Mouse (Mus musculus): Measurements from ENCODE around the gene Mtrex. TPM values are rescaled to one million over a fixed set of nuclear protein-coding genes. Genes with fewer than 3 reads are reported as not detected.

Gene Mtrex
- polyA plus RNA-seq, 1 experiment from 2014 or later, result 90.0 TPM

- WGBS, result 86% methylated on average over 9 of the region's 9 CpGs
- H3K9ac ChIP-seq, result no peak overlapping the region
- ATAC-seq (ENCODE audit: low FRiP score), result no peak
- H3K27me3 ChIP-seq, result no peaks in the 10 kb centered on the region
- H3K27ac ChIP-seq, result no peak overlapping the region
- no peaks in the 10 kb centered on the region for H3K36me3 ChIP-seq (replicated peaks)
- peaks cover 17% of the 10 kb centered on the region for H3K4me1 ChIP-seq
- H3K4me2 ChIP-seq, result no peak overlapping the region
- no peaks in the 10 kb centered on the region for H3K9me3 ChIP-seq
- H3K4me3 ChIP-seq (replicated peaks), result no peak overlapping the region
These were observed 89.5 kb downstream of the Mtrex start for GRCm38 (mm10) chr13:112837621-112838155.

- WGBS, result 90% methylated on average over 2 of the region's 2 CpGs
- no peaks in the 10 kb centered on the region for H3K9me3 ChIP-seq
- H3K27ac ChIP-seq, result no peak overlapping the region
- ATAC-seq (ENCODE audit: low FRiP score), result no peak
- H3K4me1 ChIP-seq, result peaks cover 17% of the 10 kb centered on the region
- H3K27me3 ChIP-seq, result no peaks in the 10 kb centered on the region
- no peaks in the 10 kb centered on the region for H3K36me3 ChIP-seq (replicated peaks)
- no peak overlapping the region for H3K9ac ChIP-seq
- H3K4me2 ChIP-seq, result no peak overlapping the region
- no peak overlapping the region for H3K4me3 ChIP-seq (replicated peaks)
These were observed 90.2 kb downstream of the Mtrex start for GRCm38 (mm10) chr13:112836951-112837350.

- Histone ChIP-seq H3K9ac (no peak overlapping the region), H3K4me3 (replicated peaks) (no peak overlapping the region), H3K9me3 (no peaks in the 10 kb centered on the region), H3K27ac (no peak overlapping the region), H3K4me1 (peaks cover 17% of the 10 kb centered on the region), H3K27me3 (no peaks in the 10 kb centered on the region), H3K36me3 (replicated peaks) (no peaks in the 10 kb centered on the region), H3K4me2 (no peak overlapping the region)
- 36% methylated on average over 12 of the region's 12 CpGs for WGBS
- peak; percentile 36; the same call in 1 of the 2 replicates for ATAC-seq (ENCODE audit: low FRiP score)
These were observed 92.1 kb downstream of the Mtrex start for GRCm38 (mm10) chr13:112835113-112835512.

- H3K4me2 ChIP-seq, result no peak overlapping the region
- H3K9ac ChIP-seq, result no peak overlapping the region
- no peaks in the 10 kb centered on the region for H3K36me3 ChIP-seq (replicated peaks)
- H3K4me3 ChIP-seq (replicated peaks), result no peak overlapping the region
- ATAC-seq (ENCODE audit: low FRiP score), result no peak
- peaks cover 17% of the 10 kb centered on the region for H3K4me1 ChIP-seq
- 72% methylated on average over 3 of the region's 3 CpGs for WGBS
- no peak overlapping the region for H3K27ac ChIP-seq
- no peaks in the 10 kb centered on the region for H3K27me3 ChIP-seq
- H3K9me3 ChIP-seq, result no peaks in the 10 kb centered on the region
These were observed 93.3 kb downstream of the Mtrex start for GRCm38 (mm10) chr13:112833895-112834263.

- H3K27me3 ChIP-seq, result no peaks in the 10 kb centered on the region
- no peak overlapping the region for H3K9ac ChIP-seq
- peaks cover 17% of the 10 kb centered on the region for H3K4me1 ChIP-seq
- H3K4me3 ChIP-seq (replicated peaks), result no peak overlapping the region
- H3K9me3 ChIP-seq, result no peaks in the 10 kb centered on the region
- no peak overlapping the region for H3K4me2 ChIP-seq
- no peak overlapping the region for H3K27ac ChIP-seq
- 50% methylated on average over 20 of the region's 20 CpGs for WGBS
- H3K36me3 ChIP-seq (replicated peaks), result no peaks in the 10 kb centered on the region
- peak; percentile 20; the same call in 1 of the 2 replicates for ATAC-seq (ENCODE audit: low FRiP score)
These were observed 93.8 kb downstream of the Mtrex start for GRCm38 (mm10) chr13:112833253-112833894.

- H3K9me3 ChIP-seq, result no peaks in the 10 kb centered on the region
- no peak overlapping the region for H3K9ac ChIP-seq
- no peaks in the 10 kb centered on the region for H3K36me3 ChIP-seq (replicated peaks)
- H3K4me3 ChIP-seq (replicated peaks), result no peak overlapping the region
- H3K4me2 ChIP-seq, result no peak overlapping the region
- H3K27me3 ChIP-seq, result no peaks in the 10 kb centered on the region
- no peak for ATAC-seq (ENCODE audit: low FRiP score)
- H3K4me1 ChIP-seq, result peaks cover 17% of the 10 kb centered on the region
- H3K27ac ChIP-seq, result no peak overlapping the region
- WGBS, result 60% methylated on average over 2 of the region's 2 CpGs
These were observed 94.6 kb downstream of the Mtrex start for GRCm38 (mm10) chr13:112832589-112832988.

GRCm38 (mm10) chr13:112829619-112830018, 97.6 kb downstream of the Mtrex start:
- no peak for ATAC-seq (ENCODE audit: low FRiP score)

GRCm38 (mm10) chr13:112825479-112825878, 101.7 kb downstream of the Mtrex start:
- Histone ChIP-seq H3K27ac (no peak overlapping the region), H3K4me2 (no peak overlapping the region), H3K9ac (no peak overlapping the region), H3K9me3 (no peaks in the 10 kb centered on the region), H3K36me3 (replicated peaks) (no peaks in the 10 kb centered on the region), H3K27me3 (no peaks in the 10 kb centered on the region), H3K4me1 (no peaks in the 10 kb centered on the region), H3K4me3 (replicated peaks) (no peak overlapping the region)
- WGBS, result 71% methylated on average over 6 of the region's 6 CpGs
- ATAC-seq (ENCODE audit: low FRiP score), result no peak

More at GRCm38 (mm10) chr13:112829619-112830018, 97.6 kb downstream of the Mtrex start:
- 89% methylated on average over 2 of the region's 2 CpGs for WGBS
- Histone ChIP-seq H3K27me3 (no peaks in the 10 kb centered on the region), H3K4me2 (no peak overlapping the region), H3K9ac (no peak overlapping the region), H3K36me3 (replicated peaks) (no peaks in the 10 kb centered on the region), H3K4me3 (replicated peaks) (no peak overlapping the region), H3K27ac (no peak overlapping the region), H3K4me1 (peaks cover 11% of the 10 kb centered on the region; the same call in 1 of the 2 replicates), H3K9me3 (no peaks in the 10 kb centered on the region)

GRCm38 (mm10) chr13:112823911-112824648, 103.1 kb downstream of the Mtrex start:
- H3K27me3 ChIP-seq, result no peaks in the 10 kb centered on the region
- H3K4me2 ChIP-seq, result no peak overlapping the region
- no peak overlapping the region for H3K4me3 ChIP-seq (replicated peaks)
- H3K27ac ChIP-seq, result no peak overlapping the region
- H3K9ac ChIP-seq, result no peak overlapping the region
- H3K4me1 ChIP-seq, result no peaks in the 10 kb centered on the region
- no peak for ATAC-seq (ENCODE audit: low FRiP score)
- no peaks in the 10 kb centered on the region for H3K9me3 ChIP-seq
- WGBS, result 84% methylated on average over 4 of the region's 8 CpGs
- H3K36me3 ChIP-seq (replicated peaks), result no peaks in the 10 kb centered on the region

- H3K27me3 ChIP-seq, result no peaks in the 10 kb centered on the region
- no peak overlapping the region for H3K4me2 ChIP-seq
- H3K9me3 ChIP-seq, result no peaks in the 10 kb centered on the region
- no peaks in the 10 kb centered on the region for H3K4me1 ChIP-seq
- H3K36me3 ChIP-seq (replicated peaks), result no peaks in the 10 kb centered on the region
- 90% methylated on average over 6 of the region's 6 CpGs for WGBS
- H3K9ac ChIP-seq, result no peak overlapping the region
- no peak for ATAC-seq (ENCODE audit: low FRiP score)
- no peak overlapping the region for H3K4me3 ChIP-seq (replicated peaks)
- H3K27ac ChIP-seq, result no peak overlapping the region
These were observed 103.8 kb downstream of the Mtrex start for GRCm38 (mm10) chr13:112823236-112823910.

- no peak overlapping the region for H3K4me3 ChIP-seq (replicated peaks)
- no peaks in the 10 kb centered on the region for H3K4me1 ChIP-seq
- H3K27me3 ChIP-seq, result no peaks in the 10 kb centered on the region
- H3K27ac ChIP-seq, result no peak overlapping the region
- WGBS, result 72% methylated on average over 3 of the region's 3 CpGs
- no peak overlapping the region for H3K4me2 ChIP-seq
- ATAC-seq (ENCODE audit: low FRiP score), result no peak
- no peaks in the 10 kb centered on the region for H3K9me3 ChIP-seq
- H3K36me3 ChIP-seq (replicated peaks), result no peaks in the 10 kb centered on the region
- no peak overlapping the region for H3K9ac ChIP-seq
These were observed 104.8 kb downstream of the Mtrex start for GRCm38 (mm10) chr13:112822413-112822812.

- H3K9me3 ChIP-seq, result no peaks in the 10 kb centered on the region
- H3K4me2 ChIP-seq, result no peak overlapping the region
- no peak overlapping the region for H3K9ac ChIP-seq
- no peaks in the 10 kb centered on the region for H3K27me3 ChIP-seq
- no peak overlapping the region for H3K27ac ChIP-seq
- 90% methylated on average over 3 of the region's 3 CpGs for WGBS
- H3K4me3 ChIP-seq (replicated peaks), result no peak overlapping the region
- H3K36me3 ChIP-seq (replicated peaks), result no peaks in the 10 kb centered on the region
- no peaks in the 10 kb centered on the region for H3K4me1 ChIP-seq
- no peak for ATAC-seq (ENCODE audit: low FRiP score)
These were observed 109.1 kb downstream of the Mtrex start for GRCm38 (mm10) chr13:112818125-112818524.

Measured in forebrain, embryonic 12.5 days (tissue).